Mouse (Mus musculus): ENCODE data around the gene Rbmx. TPM values are rescaled to one million over a fixed set of nuclear protein-coding genes. Genes with fewer than 3 reads are reported as not detected.
A peak's percentile ranks its signal among the peaks of the same experiment; 100 is the strongest.

Rbmx gene
- 158 and 182 TPM in 2 replicates for polyA plus RNA-seq (2015; fragmentation: Nextera tagmentation; extraction: Ambion mirVana)

DNA sequence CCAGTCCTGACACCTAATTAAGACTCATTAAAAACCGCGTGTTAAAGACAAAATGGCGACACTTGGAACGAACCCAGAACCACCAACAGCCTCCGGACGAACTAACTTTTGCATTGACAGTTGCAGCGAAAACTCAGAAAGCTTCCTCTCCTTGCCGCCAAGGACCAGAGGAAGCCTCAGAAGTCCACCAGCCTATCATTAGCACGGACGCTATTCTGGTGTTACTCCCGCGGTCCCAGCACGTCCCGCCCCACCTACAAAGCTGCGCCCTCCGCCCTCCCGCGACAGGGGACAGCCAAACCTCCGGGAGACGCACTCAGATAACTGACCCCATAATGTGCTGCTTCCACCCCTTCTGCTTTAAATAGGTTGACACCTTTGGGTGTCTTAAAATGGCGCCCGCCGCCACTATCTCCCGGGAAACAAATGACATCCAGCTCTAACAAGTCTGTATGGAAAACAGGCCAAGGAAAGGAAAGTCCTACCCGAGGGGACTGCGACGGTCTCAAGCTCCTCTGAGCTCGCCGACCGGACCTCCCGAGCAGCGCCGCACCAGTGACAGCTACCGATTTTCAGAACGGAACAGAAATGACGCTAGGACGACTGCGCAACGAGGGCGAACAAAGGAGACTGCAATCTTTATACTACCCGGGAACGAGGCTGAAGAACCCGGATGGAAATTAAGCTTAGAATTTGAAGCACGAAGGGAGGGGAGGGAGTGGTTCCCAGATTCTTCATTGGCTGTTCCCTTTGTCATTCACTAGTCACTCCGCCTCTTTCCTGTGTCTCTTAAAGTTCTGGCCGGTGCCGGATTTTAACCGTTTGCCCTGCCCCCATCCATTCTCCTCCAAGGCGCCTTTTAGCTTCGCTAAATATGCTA, at the start of gene Rbmx:
Gene Rbmx, minus strand, starts transcription at position 670 of the 880 bp plus-strand sequence.
- Histone ChIP-seq H3K9me3 (replicated peaks; ENCODE audit: control insufficient read depth, low read length, poor library complexity, severe bottlenecking) (no peaks in the 10 kb centered on the region), H3K27ac (ENCODE audit: low read length) (peak within 1 kb of the TSS; percentile 93), H3K4me3 (ENCODE audit: low read depth, low read length) (peak within 1 kb of the TSS; percentile 58), H3K9ac (ENCODE audit: low read depth, low read length) (peak within 1 kb of the TSS; percentile 80), H3K36me3 (ENCODE audit: control insufficient read depth, insufficient read depth, low read length) (no peaks in the 10 kb centered on the region), H3K4me1 (ENCODE audit: control insufficient read depth, insufficient read depth, low read length) (peaks cover 3% of the 10 kb centered on the region; the same call in 1 of the 2 replicates), H3K4me2 (ENCODE audit: low read length) (peak within 1 kb of the TSS; percentile 58), H3K27me3 (ENCODE audit: control insufficient read depth, insufficient read depth, low read depth, low read length) (no peaks in the 10 kb centered on the region)
- ATAC-seq: peak; percentile 97
- whole genome bisulfite sequencing: 16% methylated on average over 50 of the region's 50 CpGs

DNA sequence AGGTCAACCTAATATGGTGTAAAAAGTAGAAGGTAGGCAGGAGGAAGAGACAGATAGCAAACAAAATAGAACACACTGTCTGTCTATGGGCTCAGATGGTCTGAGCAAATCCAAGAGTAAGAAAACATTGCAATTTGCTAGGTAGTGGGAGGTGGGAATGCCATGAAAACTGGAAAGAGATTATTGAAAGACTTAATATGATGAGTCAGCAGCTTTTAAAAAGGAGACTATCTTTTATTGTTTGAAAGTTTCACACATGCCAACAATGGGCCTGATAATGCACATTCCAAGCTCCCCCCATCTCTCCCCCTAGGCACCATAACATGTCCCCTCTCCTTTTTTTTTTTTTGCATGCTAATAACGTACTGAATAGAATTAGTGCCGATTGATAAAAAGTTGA, 41.1 kb upstream of the Rbmx start:
- H3K27ac ChIP-seq (ENCODE audit: low read length): no peak overlapping the region
- no peak overlapping the region for H3K9ac ChIP-seq (ENCODE audit: low read depth, low read length)
- no peaks in the 10 kb centered on the region for H3K36me3 ChIP-seq (ENCODE audit: control insufficient read depth, insufficient read depth, low read length)
- ATAC-seq: no peak
- no peaks in the 10 kb centered on the region for H3K9me3 ChIP-seq (replicated peaks; ENCODE audit: control insufficient read depth, low read length, poor library complexity, severe bottlenecking)
- H3K4me2 ChIP-seq (ENCODE audit: low read length): no peak overlapping the region
- H3K4me3 ChIP-seq (ENCODE audit: low read depth, low read length): no peak overlapping the region
- 91% methylated on average over 2 of the region's 2 CpGs for whole genome bisulfite sequencing
- H3K27me3 ChIP-seq (ENCODE audit: control insufficient read depth, insufficient read depth, low read depth, low read length): no peaks in the 10 kb centered on the region
- H3K4me1 ChIP-seq (ENCODE audit: control insufficient read depth, insufficient read depth, low read length): no peaks in the 10 kb centered on the region

DNA sequence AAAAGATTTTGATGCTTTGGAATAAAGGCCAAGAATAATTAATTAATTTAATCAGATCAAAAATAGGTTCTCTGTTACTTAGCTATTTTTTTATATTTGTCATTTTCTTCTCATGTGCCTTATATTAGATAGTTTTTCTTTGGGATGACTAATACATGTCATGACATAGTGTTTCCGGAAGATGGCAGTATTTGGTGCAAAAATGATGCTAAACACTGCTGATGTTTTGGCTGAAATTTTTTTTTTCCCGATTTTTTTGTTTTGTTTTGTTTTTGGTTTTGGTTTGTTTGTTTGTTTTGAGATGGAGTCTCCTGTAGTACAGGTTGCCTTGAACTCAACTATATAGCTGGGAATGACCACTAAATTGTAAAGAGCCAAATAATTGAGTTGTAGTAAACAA, 38.8 kb upstream of the Rbmx start:
- no peak overlapping the region for H3K4me3 ChIP-seq (ENCODE audit: low read depth, low read length)
- H3K27me3 ChIP-seq (ENCODE audit: control insufficient read depth, insufficient read depth, low read depth, low read length): no peaks in the 10 kb centered on the region
- H3K36me3 ChIP-seq (ENCODE audit: control insufficient read depth, insufficient read depth, low read length): no peaks in the 10 kb centered on the region
- H3K27ac ChIP-seq (ENCODE audit: low read length): no peak overlapping the region
- H3K4me1 ChIP-seq (ENCODE audit: control insufficient read depth, insufficient read depth, low read length): no peaks in the 10 kb centered on the region
- H3K9me3 ChIP-seq (replicated peaks; ENCODE audit: control insufficient read depth, low read length, poor library complexity, severe bottlenecking): no peaks in the 10 kb centered on the region
- no peak for ATAC-seq
- H3K9ac ChIP-seq (ENCODE audit: low read depth, low read length): no peak overlapping the region
- 5% methylated on average over 2 of the region's 2 CpGs for WGBS
- H3K4me2 ChIP-seq (ENCODE audit: low read length): no peak overlapping the region

DNA sequence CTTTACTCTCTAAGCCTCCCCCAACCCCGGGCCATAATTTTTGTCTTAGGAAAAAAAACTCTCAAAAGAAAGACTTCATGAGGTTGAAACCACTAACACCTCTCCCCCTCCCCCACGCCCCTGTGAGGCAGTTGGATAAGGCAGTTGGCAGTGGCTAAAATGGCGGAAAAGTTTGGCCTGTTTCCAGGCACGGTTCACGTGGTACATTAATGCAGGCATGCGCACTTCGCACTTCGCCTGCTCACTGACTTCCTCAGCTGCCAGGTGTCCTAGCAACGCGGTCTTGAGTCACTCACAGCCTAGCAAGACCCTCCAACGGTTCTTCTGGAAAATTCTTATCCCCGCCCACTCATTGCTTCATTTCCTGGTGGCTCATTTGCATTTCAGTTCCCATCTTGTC, 15.9 kb upstream of the Rbmx start, which contains the start of gene Gm364:
Gene Gm364, plus strand, starts transcription at position 386 of the 400 bp plus-strand sequence.
- H3K4me2 ChIP-seq (ENCODE audit: low read length): no peak within 1 kb of the TSS
- no peak within 1 kb of the TSS for H3K4me3 ChIP-seq (ENCODE audit: low read depth, low read length)
- no peaks in the 10 kb centered on the region for H3K9me3 ChIP-seq (replicated peaks; ENCODE audit: control insufficient read depth, low read length, poor library complexity, severe bottlenecking)
- no peak within 1 kb of the TSS for H3K27ac ChIP-seq (ENCODE audit: low read length)
- no peak for ATAC-seq
- WGBS: 93% methylated on average over 12 of the region's 12 CpGs
- H3K36me3 ChIP-seq (ENCODE audit: control insufficient read depth, insufficient read depth, low read length): no peaks in the 10 kb centered on the region
- no peaks in the 10 kb centered on the region for H3K4me1 ChIP-seq (ENCODE audit: control insufficient read depth, insufficient read depth, low read length)
- no peak within 1 kb of the TSS for H3K9ac ChIP-seq (ENCODE audit: low read depth, low read length)
- no peaks in the 10 kb centered on the region for H3K27me3 ChIP-seq (ENCODE audit: control insufficient read depth, insufficient read depth, low read depth, low read length)

DNA sequence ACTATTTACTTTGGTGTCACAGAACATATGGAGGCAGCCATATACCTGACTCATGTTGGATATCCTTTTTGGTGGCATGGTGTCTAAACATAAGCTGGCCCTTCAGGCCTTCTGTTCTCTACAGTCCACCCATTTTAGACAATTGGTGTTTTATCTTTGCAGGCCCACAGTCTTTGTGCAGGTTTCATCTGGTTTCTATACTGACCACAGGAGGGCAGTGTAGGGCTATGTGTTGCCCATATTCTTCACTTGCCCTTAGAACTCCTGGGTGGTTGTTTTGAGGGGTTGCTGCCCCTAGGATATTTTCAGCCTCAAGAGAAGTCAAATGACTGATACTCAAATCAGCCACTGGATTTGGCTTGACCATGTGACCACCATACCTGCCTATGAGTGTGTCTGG, 10.8 kb upstream of the Rbmx start:
- Histone ChIP-seq H3K27ac (ENCODE audit: low read length) (no peak overlapping the region), H3K4me2 (ENCODE audit: low read length) (no peak overlapping the region), H3K9ac (ENCODE audit: low read depth, low read length) (no peak overlapping the region), H3K36me3 (ENCODE audit: control insufficient read depth, insufficient read depth, low read length) (no peaks in the 10 kb centered on the region), H3K4me3 (ENCODE audit: low read depth, low read length) (no peak overlapping the region), H3K27me3 (ENCODE audit: control insufficient read depth, insufficient read depth, low read depth, low read length) (no peaks in the 10 kb centered on the region), H3K4me1 (ENCODE audit: control insufficient read depth, insufficient read depth, low read length) (no peaks in the 10 kb centered on the region), H3K9me3 (replicated peaks; ENCODE audit: control insufficient read depth, low read length, poor library complexity, severe bottlenecking) (no peaks in the 10 kb centered on the region)
- no peak for ATAC-seq

DNA sequence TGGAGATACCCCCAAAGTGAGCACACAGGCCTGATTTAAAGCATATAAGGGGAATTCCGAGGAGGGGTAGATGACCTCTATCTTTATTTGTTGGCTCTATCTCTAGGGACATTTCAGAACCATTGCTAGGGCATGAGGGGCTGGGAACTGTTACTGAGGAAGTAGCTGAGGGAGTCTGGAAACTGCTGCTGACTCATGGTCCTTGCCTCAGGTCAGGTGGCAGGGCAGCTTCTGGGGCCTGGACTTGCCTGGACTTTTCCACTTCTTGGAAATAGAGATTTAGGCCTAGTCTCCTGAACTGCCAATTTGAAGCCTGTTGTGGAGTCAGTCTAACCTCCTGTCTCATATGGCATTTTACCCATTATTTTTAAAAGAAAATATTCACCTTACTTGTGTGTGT, 8.6 kb upstream of the Rbmx start:
- Histone ChIP-seq H3K4me1 (ENCODE audit: control insufficient read depth, insufficient read depth, low read length) (no peaks in the 10 kb centered on the region), H3K36me3 (ENCODE audit: control insufficient read depth, insufficient read depth, low read length) (no peaks in the 10 kb centered on the region), H3K9ac (ENCODE audit: low read depth, low read length) (no peak overlapping the region), H3K4me3 (ENCODE audit: low read depth, low read length) (no peak overlapping the region), H3K27me3 (ENCODE audit: control insufficient read depth, insufficient read depth, low read depth, low read length) (no peaks in the 10 kb centered on the region), H3K4me2 (ENCODE audit: low read length) (no peak overlapping the region), H3K9me3 (replicated peaks; ENCODE audit: control insufficient read depth, low read length, poor library complexity, severe bottlenecking) (no peaks in the 10 kb centered on the region), H3K27ac (ENCODE audit: low read length) (no peak overlapping the region)
- no peak for ATAC-seq
- 83% methylated on average over 1 of the region's 1 CpGs for WGBS

DNA sequence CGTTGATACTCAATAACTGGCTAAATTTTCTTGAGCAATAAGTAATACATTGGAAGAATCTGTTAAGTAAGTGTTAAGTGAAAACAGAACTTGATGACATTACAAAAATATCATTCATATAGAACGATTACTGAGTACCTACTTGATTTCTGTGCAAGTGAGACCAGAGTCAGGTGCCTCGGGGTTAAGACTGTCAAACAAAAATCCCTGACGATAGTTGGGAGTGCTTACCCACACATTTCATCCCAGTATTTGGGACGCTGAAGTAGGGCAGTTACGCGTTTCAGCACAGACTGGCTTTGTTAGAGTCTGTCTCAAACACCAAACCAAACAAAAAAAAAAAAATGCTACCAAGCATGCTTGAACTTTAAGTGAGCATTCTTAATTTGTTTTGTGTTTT, 576 bp upstream of the Rbmx start:
- peak overlapping the region; percentile 15 for H3K4me3 ChIP-seq (ENCODE audit: low read depth, low read length)
- WGBS: 26% methylated on average over 7 of the region's 7 CpGs

DNA sequence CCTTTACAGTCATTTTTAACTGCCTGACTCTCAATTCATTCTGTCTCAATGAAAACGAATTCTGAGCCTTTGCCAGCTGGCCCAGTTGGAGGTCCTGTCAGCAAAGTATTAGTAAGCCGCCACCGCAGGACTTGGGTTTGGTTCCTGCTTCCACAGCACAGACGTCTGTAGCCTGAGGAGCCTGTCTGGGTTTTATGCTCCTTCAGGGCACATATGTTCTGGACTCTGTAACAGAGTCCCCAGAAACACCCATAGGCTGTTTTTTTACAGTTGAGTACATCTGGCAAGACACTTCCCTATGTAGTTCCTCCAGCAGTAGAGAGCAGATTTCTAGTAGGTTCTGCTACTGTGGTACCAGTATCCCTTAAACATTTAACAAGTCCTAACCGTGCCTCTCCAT, 11.9 kb downstream of the Rbmx start:
- H3K4me1 ChIP-seq (ENCODE audit: control insufficient read depth, insufficient read depth, low read length): no peaks in the 10 kb centered on the region
- H3K27ac ChIP-seq (ENCODE audit: low read length): no peak overlapping the region
- H3K4me3 ChIP-seq (ENCODE audit: low read depth, low read length): no peak overlapping the region
- WGBS: 66% methylated on average over 5 of the region's 5 CpGs
- peaks cover 7% of the 10 kb centered on the region; the same call in 1 of the 2 replicates for H3K36me3 ChIP-seq (ENCODE audit: control insufficient read depth, insufficient read depth, low read length)
- H3K9me3 ChIP-seq (replicated peaks; ENCODE audit: control insufficient read depth, low read length, poor library complexity, severe bottlenecking): no peaks in the 10 kb centered on the region
- H3K4me2 ChIP-seq (ENCODE audit: low read length): no peak overlapping the region
- no peak for ATAC-seq
- no peaks in the 10 kb centered on the region for H3K27me3 ChIP-seq (ENCODE audit: control insufficient read depth, insufficient read depth, low read depth, low read length)
- no peak overlapping the region for H3K9ac ChIP-seq (ENCODE audit: low read depth, low read length)

More for the DNA sequence above, 576 bp upstream of the Rbmx start:
- H3K9me3 ChIP-seq (replicated peaks; ENCODE audit: control insufficient read depth, low read length, poor library complexity, severe bottlenecking): no peaks in the 10 kb centered on the region
- no peaks in the 10 kb centered on the region for H3K27me3 ChIP-seq (ENCODE audit: control insufficient read depth, insufficient read depth, low read depth, low read length)
- 0 out of 2 replicates have a peak overlapping the region, but pooled peaks have one; percentile 19 for H3K27ac ChIP-seq (ENCODE audit: low read length)
- ATAC-seq: peak; percentile 64
- H3K4me1 ChIP-seq (ENCODE audit: control insufficient read depth, insufficient read depth, low read length): peaks cover 3% of the 10 kb centered on the region; the same call in 1 of the 2 replicates
- no peaks in the 10 kb centered on the region for H3K36me3 ChIP-seq (ENCODE audit: control insufficient read depth, insufficient read depth, low read length)
- no peak overlapping the region for H3K9ac ChIP-seq (ENCODE audit: low read depth, low read length)
- H3K4me2 ChIP-seq (ENCODE audit: low read length): peak overlapping the region; percentile 50

DNA sequence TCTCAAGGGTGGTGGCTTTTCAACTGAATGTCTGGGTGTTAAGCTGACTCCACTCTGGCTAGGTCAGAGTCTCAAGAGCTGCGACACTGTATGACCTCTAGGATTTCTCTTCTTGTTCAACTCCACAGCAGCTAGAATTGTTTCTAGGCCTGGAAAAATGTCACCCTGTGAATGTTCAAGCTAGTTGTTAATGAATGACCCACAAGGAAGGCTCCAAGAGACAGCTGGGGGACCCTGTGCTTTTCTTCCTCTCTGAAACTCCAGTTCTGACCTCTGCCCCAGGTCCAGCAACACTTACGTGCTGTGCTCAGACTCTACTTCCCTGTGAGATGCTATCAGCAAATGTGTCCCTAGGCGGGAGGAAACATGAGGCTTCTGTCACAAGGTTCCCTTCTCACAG, 14.3 kb downstream of the Rbmx start:
- Histone ChIP-seq H3K4me3 (ENCODE audit: low read depth, low read length) (no peak overlapping the region), H3K9me3 (replicated peaks; ENCODE audit: control insufficient read depth, low read length, poor library complexity, severe bottlenecking) (no peaks in the 10 kb centered on the region), H3K36me3 (ENCODE audit: control insufficient read depth, insufficient read depth, low read length) (peaks cover 2% of the 10 kb centered on the region; the same call in 1 of the 2 replicates), H3K27me3 (ENCODE audit: control insufficient read depth, insufficient read depth, low read depth, low read length) (no peaks in the 10 kb centered on the region), H3K9ac (ENCODE audit: low read depth, low read length) (no peak overlapping the region), H3K4me2 (ENCODE audit: low read length) (no peak overlapping the region), H3K4me1 (ENCODE audit: control insufficient read depth, insufficient read depth, low read length) (no peaks in the 10 kb centered on the region), H3K27ac (ENCODE audit: low read length) (no peak overlapping the region)
- ATAC-seq: no peak
- WGBS: 89% methylated on average over 3 of the region's 3 CpGs
